Mouse (Mus musculus): ENCODE measurements around the gene Diexf. TPM values are rescaled to one million over a fixed set of nuclear protein-coding genes. Genes with fewer than 3 reads are reported as not detected.

Diexf gene
- total RNA-seq (2023), result 9.3 and 21.1 TPM in 2 replicates

DNA sequence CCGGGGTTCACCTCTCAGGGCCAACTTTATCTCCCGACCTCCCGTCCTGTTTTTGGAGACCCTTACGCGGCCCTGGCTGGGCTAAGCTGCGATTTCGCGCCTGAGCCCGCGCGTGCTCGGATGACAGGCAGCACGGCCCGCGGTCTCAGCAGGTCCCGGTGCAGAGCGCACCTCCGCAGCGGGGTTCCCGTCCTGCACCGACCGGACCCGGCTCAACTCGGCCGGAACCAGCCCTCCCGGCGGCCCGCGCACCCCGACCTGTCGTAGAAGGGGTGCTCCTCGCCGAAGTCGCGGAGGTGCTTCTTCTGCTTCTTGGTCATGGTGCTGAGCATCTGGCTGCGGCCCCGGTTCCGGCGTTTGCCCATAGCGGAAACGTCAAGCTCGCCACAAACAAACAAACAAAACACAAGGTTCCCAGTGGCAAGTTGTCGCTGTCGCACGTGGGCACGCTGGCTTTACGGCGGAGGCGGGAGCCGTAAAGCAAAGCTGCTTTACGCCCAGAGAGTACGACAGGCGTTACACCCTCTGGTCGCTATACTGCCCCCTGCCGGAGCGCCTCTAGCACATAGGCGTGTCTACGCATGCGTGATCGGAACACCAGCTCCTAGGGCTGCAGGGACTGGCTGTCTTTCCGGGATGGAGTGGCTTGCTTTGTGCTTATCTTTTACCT lies at the start of gene Diexf:
Gene Diexf (minus strand): TSS at position 487 of the 670 bp plus-strand sequence.

DNA sequence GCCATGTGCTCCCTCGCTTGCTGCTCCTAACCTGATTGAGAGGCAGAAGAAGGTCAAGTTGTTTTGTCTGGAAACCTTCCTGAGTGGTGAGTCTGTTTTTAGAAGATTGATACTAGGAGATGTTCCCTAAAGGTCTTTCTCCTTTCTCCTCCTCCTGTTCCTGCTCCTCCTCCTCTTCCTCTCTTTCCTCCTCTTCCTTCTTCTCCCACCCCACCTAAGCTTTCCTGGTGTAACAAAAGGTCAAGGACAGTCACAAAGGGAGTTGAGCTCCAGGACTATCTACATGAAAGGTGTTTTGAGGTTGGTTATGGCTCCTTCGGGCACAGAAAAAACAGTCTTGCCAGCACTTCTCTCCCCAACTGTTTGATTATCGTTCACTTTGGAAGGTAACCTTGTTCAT lies 37.7 kb upstream of the Diexf start, which contains the start of gene A130010J15Rik:
Gene A130010J15Rik (plus strand): TSS at position 301 of the 400 bp plus-strand sequence.

DNA sequence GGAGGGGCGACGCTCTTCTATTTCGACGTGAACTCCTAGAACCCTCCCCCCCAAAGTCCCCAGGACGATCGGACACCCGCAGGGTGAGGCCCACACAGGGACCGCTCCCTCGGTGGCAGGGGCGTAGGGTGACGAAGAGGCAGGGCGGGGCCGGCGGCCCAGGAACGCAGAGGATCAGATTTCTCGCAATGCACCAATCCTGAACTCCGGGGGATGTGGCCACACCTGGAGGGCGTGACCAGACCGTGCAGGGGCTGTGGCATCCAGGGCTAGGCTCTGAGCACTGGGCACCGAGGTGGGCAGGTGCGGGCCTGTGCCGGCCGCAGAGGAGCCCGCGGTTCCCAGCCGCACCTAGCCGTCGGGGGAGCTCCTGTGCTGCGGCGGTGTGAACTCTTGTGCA lies 22.8 kb upstream of the Diexf start, which contains the start of gene Irf6:
Gene Irf6 (plus strand): TSS at position 240 of the 400 bp plus-strand sequence.

Other genes starting within 250 kb of the Diexf start
- gene Syt14, start 94.5 kb downstream of the Diexf start, total RNA-seq (2023), result not detected in 2 replicates
- not detected in 2 replicates for gene Irf6, start 22.8 kb upstream of the Diexf start, total RNA-seq (2023)
- 1.4 and 1.8 TPM in 2 replicates for gene A130010J15Rik, start 37.8 kb upstream of the Diexf start, total RNA-seq (2023)
- gene Traf3ip3, start 71.4 kb upstream of the Diexf start, total RNA-seq (2023), result 239 and 258 TPM in 2 replicates
- 10.3 and 16.6 TPM in 2 replicates for gene Lamb3, start 77.4 kb upstream of the Diexf start, total RNA-seq (2023)
- 131 and 143 TPM in 2 replicates for gene Hsd11b1, start 133.8 kb upstream of the Diexf start, total RNA-seq (2023)
- gene G0s2, start 142.9 kb upstream of the Diexf start, total RNA-seq (2023), result 236 and 342 TPM in 2 replicates
- not detected in 2 replicates for gene Camk1g, start 240.0 kb upstream of the Diexf start, total RNA-seq (2023)